Mouse (Mus musculus): ENCODE data around the gene Olfr20. TPM values are rescaled to one million over a fixed set of nuclear protein-coding genes. Genes with fewer than 3 reads are reported as not detected.
"Not testable (repeated sequence)": the region's sequence is repeated elsewhere in the genome, so short reads cannot be mapped to it uniquely, and the experiment has no call there.

The Olfr20 gene
- polyA plus RNA-seq (2016; fragmentation: Nextera tagmentation; extraction: Ambion mirVana): not detected in 2 replicates

- Histone ChIP-seq H3K36me3 (no peaks in the 10 kb centered on the region), H3K27me3 (no peaks in the 10 kb centered on the region), H3K9ac (replicated peaks) (no peak within 1 kb of the TSS), H3K4me2 (no peak within 1 kb of the TSS), H3K27ac (no peak within 1 kb of the TSS), H3K9me3 (no peaks in the 10 kb centered on the region), H3K4me3 (replicated peaks) (no peak within 1 kb of the TSS), H3K4me1 (replicated peaks) (no peaks in the 10 kb centered on the region)
- 58% methylated on average over 3 of the region's 3 CpGs for WGBS
- ATAC-seq (ENCODE audit: insufficient number of reproducible peaks, insufficient read depth, low FRiP score, low TSS enrichment, low read depth): no peak
These were observed at the start of gene Olfr20 for GRCm38 (mm10) chr11:73350483-73350882. Olfr20 (plus strand) TSS chr11:73350783.

DNA sequence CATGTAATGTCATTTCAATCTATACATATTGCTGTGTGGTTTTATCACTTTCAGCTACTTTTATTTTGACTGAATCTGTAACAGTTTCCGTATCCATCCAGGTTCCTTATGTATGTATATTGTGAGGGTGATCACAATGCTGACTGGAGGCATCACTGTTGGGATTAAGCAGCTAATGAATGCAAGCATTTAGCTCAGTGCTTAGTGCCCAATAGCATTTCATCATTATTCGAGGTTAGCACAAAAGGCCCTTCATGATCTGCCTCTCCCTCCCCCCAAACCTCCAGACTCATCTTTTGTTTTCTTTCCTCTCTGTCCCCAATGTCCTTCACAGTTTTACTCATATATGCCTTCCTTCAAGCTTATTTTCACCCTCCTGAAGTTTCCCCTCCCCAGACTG is 47.5 kb upstream of the Olfr20 start:
- Histone ChIP-seq H3K9me3 (no peaks in the 10 kb centered on the region), H3K4me1 (replicated peaks) (no peaks in the 10 kb centered on the region), H3K4me2 (no peak overlapping the region), H3K27ac (no peak overlapping the region), H3K9ac (replicated peaks) (no peak overlapping the region), H3K4me3 (replicated peaks) (no peak overlapping the region), H3K27me3 (no peaks in the 10 kb centered on the region), H3K36me3 (no peaks in the 10 kb centered on the region)
- 64% methylated on average over 2 of the region's 2 CpGs for WGBS
- ATAC-seq (ENCODE audit: insufficient number of reproducible peaks, insufficient read depth, low FRiP score, low TSS enrichment, low read depth): no peak

DNA sequence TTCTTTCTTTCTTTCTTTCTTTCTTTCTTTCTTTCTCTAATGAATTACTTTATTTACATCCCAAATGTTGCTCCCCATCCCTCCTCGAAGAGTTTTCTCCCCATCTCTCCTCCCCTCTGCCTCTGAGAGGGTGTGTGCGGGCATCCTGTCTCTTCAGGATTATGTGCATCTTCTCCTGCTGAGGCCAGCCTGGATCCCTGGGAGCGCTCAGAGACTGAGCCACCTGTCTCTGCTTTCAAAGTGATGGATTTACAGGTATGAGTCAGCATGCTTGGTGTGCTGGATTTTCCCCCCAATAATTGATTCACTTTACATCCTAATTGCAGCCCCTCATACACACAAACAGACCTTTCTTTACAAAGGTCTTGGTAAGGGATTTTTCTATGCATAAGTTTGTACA is 34.6 kb upstream of the Olfr20 start:
- Histone ChIP-seq H3K36me3 (no peaks in the 10 kb centered on the region), H3K4me1 (replicated peaks) (no peaks in the 10 kb centered on the region), H3K4me2 (no peak overlapping the region), H3K9ac (replicated peaks) (no peak overlapping the region), H3K27ac (no peak overlapping the region), H3K27me3 (no peaks in the 10 kb centered on the region), H3K9me3 (no peaks in the 10 kb centered on the region), H3K4me3 (replicated peaks) (no peak overlapping the region)
- ATAC-seq (ENCODE audit: insufficient number of reproducible peaks, insufficient read depth, low FRiP score, low TSS enrichment, low read depth): no peak
- 39% methylated on average over 3 of the region's 3 CpGs for WGBS

GRCm38 (mm10) chr11:73318581-73318980 is 32.0 kb upstream of the Olfr20 start:
- not testable (repeated sequence) for H3K27me3 ChIP-seq; H3K27ac ChIP-seq; H3K36me3 ChIP-seq; H3K4me3 ChIP-seq (replicated peaks); H3K4me1 ChIP-seq (replicated peaks); ATAC-seq (ENCODE audit: insufficient number of reproducible peaks, insufficient read depth, low FRiP score, low TSS enrichment, low read depth); H3K9me3 ChIP-seq; H3K4me2 ChIP-seq; H3K9ac ChIP-seq (replicated peaks)
- 87% methylated on average over 2 of the region's 2 CpGs for WGBS

GRCm38 (mm10) chr11:73321064-73321463 is 29.5 kb upstream of the Olfr20 start:
- not testable (repeated sequence) for H3K36me3 ChIP-seq; H3K4me2 ChIP-seq; ATAC-seq (ENCODE audit: insufficient number of reproducible peaks, insufficient read depth, low FRiP score, low TSS enrichment, low read depth); H3K9me3 ChIP-seq; H3K27ac ChIP-seq; H3K4me1 ChIP-seq (replicated peaks); H3K9ac ChIP-seq (replicated peaks); H3K4me3 ChIP-seq (replicated peaks); H3K27me3 ChIP-seq
- WGBS: 91% methylated on average over 13 of the region's 13 CpGs

GRCm38 (mm10) chr11:73323906-73324830 is 26.4 kb upstream of the Olfr20 start:
- Histone ChIP-seq H3K9me3 (no peaks in the 10 kb centered on the region), H3K27ac (no peak overlapping the region), H3K4me3 (replicated peaks) (no peak overlapping the region), H3K36me3 (no peaks in the 10 kb centered on the region), H3K9ac (replicated peaks) (no peak overlapping the region), H3K27me3 (no peaks in the 10 kb centered on the region), H3K4me1 (replicated peaks) (no peaks in the 10 kb centered on the region), H3K4me2 (no peak overlapping the region)
- WGBS: 70% methylated on average over 9 of the region's 9 CpGs
- no peak for ATAC-seq (ENCODE audit: insufficient number of reproducible peaks, insufficient read depth, low FRiP score, low TSS enrichment, low read depth)

GRCm38 (mm10) chr11:73326485-73326886 is 24.1 kb upstream of the Olfr20 start:
- 31% methylated on average over 12 of the region's 12 CpGs for WGBS
- H3K36me3 ChIP-seq: no peaks in the 10 kb centered on the region
- H3K4me3 ChIP-seq (replicated peaks): no peak overlapping the region
- H3K4me2 ChIP-seq: peak overlapping the region; percentile 35
- no peaks in the 10 kb centered on the region for H3K9me3 ChIP-seq
- no peak overlapping the region for H3K9ac ChIP-seq (replicated peaks)
- H3K4me1 ChIP-seq (replicated peaks): no peaks in the 10 kb centered on the region
- ATAC-seq (ENCODE audit: insufficient number of reproducible peaks, insufficient read depth, low FRiP score, low TSS enrichment, low read depth): no peak
- no peaks in the 10 kb centered on the region for H3K27me3 ChIP-seq
- H3K27ac ChIP-seq: no peak overlapping the region

GRCm38 (mm10) chr11:73327361-73327760 is 23.2 kb upstream of the Olfr20 start:
- no peak for ATAC-seq (ENCODE audit: insufficient number of reproducible peaks, insufficient read depth, low FRiP score, low TSS enrichment, low read depth)
- 73% methylated on average over 4 of the region's 4 CpGs for WGBS
- H3K27me3 ChIP-seq: no peaks in the 10 kb centered on the region
- H3K4me3 ChIP-seq (replicated peaks): no peak overlapping the region
- H3K27ac ChIP-seq: no peak overlapping the region
- no peaks in the 10 kb centered on the region for H3K4me1 ChIP-seq (replicated peaks)
- H3K4me2 ChIP-seq: no peak overlapping the region
- no peak overlapping the region for H3K9ac ChIP-seq (replicated peaks)
- H3K36me3 ChIP-seq: no peaks in the 10 kb centered on the region
- H3K9me3 ChIP-seq: no peaks in the 10 kb centered on the region

GRCm38 (mm10) chr11:73329442-73329841 is 21.1 kb upstream of the Olfr20 start, which contains the start of the genes Aspa, Gm49340 and Spata22:
Aspa (minus strand) TSS chr11:73329596.
Gm49340 (plus strand) TSS chr11:73329741.
Spata22 (plus strand) TSS chr11:73329741.
- Histone ChIP-seq H3K4me3 (replicated peaks) (no peak within 1 kb of the TSS), H3K27ac (no peak within 1 kb of the TSS), H3K9me3 (no peaks in the 10 kb centered on the region), H3K36me3 (no peaks in the 10 kb centered on the region), H3K4me1 (replicated peaks) (no peaks in the 10 kb centered on the region), H3K9ac (replicated peaks) (no peak within 1 kb of the TSS), H3K27me3 (no peaks in the 10 kb centered on the region), H3K4me2 (no peak within 1 kb of the TSS)
- no peak for ATAC-seq (ENCODE audit: insufficient number of reproducible peaks, insufficient read depth, low FRiP score, low TSS enrichment, low read depth)
- WGBS: 79% methylated on average over 27 of the region's 27 CpGs

DNA sequence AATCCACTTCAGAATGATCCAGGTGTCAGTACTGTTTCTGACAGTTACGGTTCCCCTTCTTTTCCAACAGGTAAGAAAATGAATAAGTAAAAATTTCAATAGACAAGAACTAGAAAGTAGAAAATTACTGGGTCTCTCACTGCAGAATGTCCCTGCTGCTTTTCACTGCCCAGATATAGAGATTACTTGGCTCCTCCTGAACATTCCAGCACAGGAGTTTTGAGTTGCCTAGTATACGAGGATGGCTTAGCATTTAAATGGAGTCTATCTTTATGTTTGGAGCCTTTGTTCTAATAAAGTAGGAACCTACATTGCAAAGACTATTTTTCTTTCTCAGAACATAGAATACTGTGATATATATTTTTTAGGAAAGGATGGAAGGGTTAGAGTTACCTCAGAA is 17.2 kb upstream of the Olfr20 start:
- Histone ChIP-seq H3K27me3 (no peaks in the 10 kb centered on the region), H3K4me3 (replicated peaks) (no peak overlapping the region), H3K4me1 (replicated peaks) (no peaks in the 10 kb centered on the region), H3K9ac (replicated peaks) (no peak overlapping the region), H3K9me3 (no peaks in the 10 kb centered on the region), H3K4me2 (no peak overlapping the region), H3K27ac (no peak overlapping the region), H3K36me3 (no peaks in the 10 kb centered on the region)
- ATAC-seq (ENCODE audit: insufficient number of reproducible peaks, insufficient read depth, low FRiP score, low TSS enrichment, low read depth): no peak
- WGBS: 72% methylated on average over 2 of the region's 2 CpGs

- H3K27me3 ChIP-seq: no peaks in the 10 kb centered on the region
- no peaks in the 10 kb centered on the region for H3K9me3 ChIP-seq
- no peaks in the 10 kb centered on the region for H3K4me1 ChIP-seq (replicated peaks)
- WGBS: 73% methylated on average over 4 of the region's 4 CpGs
- ATAC-seq (ENCODE audit: insufficient number of reproducible peaks, insufficient read depth, low FRiP score, low TSS enrichment, low read depth): no peak
- no peak overlapping the region for H3K4me2 ChIP-seq
- H3K36me3 ChIP-seq: no peaks in the 10 kb centered on the region
- no peak overlapping the region for H3K9ac ChIP-seq (replicated peaks)
- H3K27ac ChIP-seq: no peak overlapping the region
- no peak overlapping the region for H3K4me3 ChIP-seq (replicated peaks)
These were observed 13.7 kb upstream of the Olfr20 start for GRCm38 (mm10) chr11:73336919-73337318.

- no peak within 1 kb of the TSS for H3K4me3 ChIP-seq (replicated peaks)
- H3K36me3 ChIP-seq: no peaks in the 10 kb centered on the region
- H3K9ac ChIP-seq (replicated peaks): no peak within 1 kb of the TSS
- H3K27me3 ChIP-seq: no peaks in the 10 kb centered on the region
- H3K4me1 ChIP-seq (replicated peaks): no peaks in the 10 kb centered on the region
- no peak within 1 kb of the TSS for H3K27ac ChIP-seq
- no peak within 1 kb of the TSS for H3K4me2 ChIP-seq
- H3K9me3 ChIP-seq: no peaks in the 10 kb centered on the region
- WGBS: 75% methylated on average over 2 of the region's 2 CpGs
- no peak for ATAC-seq (ENCODE audit: insufficient number of reproducible peaks, insufficient read depth, low FRiP score, low TSS enrichment, low read depth)
These were observed 20.4 kb downstream of the Olfr20 start, which contains the start of gene Olfr376 for GRCm38 (mm10) chr11:73370946-73371345. Olfr376 (plus strand) TSS chr11:73371246.

Measured in limb, embryonic 12.5 days (tissue).